Mouse (Mus musculus) forebrain, postnatal 0 days (tissue): ENCODE measurements around the gene Fzd4. TPM values are rescaled to one million over a fixed set of nuclear protein-coding genes. Genes with fewer than 3 reads are reported as not detected.

ENCODE experiments used
- ATAC-seq: fragments of 200-750 bp; cut with Nextera tagmentation; 2 replicates; pipeline ENCODE4 v1.8.0; 2017; ENCODE audit warnings: mild to moderate bottlenecking, moderate library complexity
- DNase-seq: peaks from one replicate; pipeline ENCODE4 v3.0.0-alpha.2; 2015
- H3K27ac ChIP-seq: fragments of 300-500 bp; sonication (generic); 2 replicates; pipeline ENCODE4 v1.5.1; 2014; ENCODE audit warnings: low read depth, mild to moderate bottlenecking, antibody characterized with exemption, low read length, moderate library complexity, mixed read lengths
- H3K27me3 ChIP-seq: fragments of 300-500 bp; sonication (generic); 2 replicates; pipeline ENCODE4 v1.6.1; 2014; ENCODE audit warnings: mild to moderate bottlenecking, low read length, mixed read lengths; ENCODE audit not compliant: insufficient read depth
- H3K36me3 ChIP-seq: fragments of 300-500 bp; sonication (generic); 2 replicates; pipeline ENCODE4 v1.6.1; 2014; ENCODE audit warnings: mild to moderate bottlenecking, moderate library complexity; ENCODE audit not compliant: insufficient read depth
- H3K4me1 ChIP-seq: fragments of 300-500 bp; sonication (generic); 2 replicates; pipeline ENCODE4 v1.6.1; 2014; ENCODE audit warnings: antibody characterized with exemption; ENCODE audit not compliant: insufficient read depth
- H3K4me2 ChIP-seq: fragments of 300-500 bp; sonication (generic); 2 replicates; pipeline ENCODE4 v1.6.1; 2014; ENCODE audit warnings: low read depth, mild to moderate bottlenecking, moderate library complexity
- H3K4me3 ChIP-seq: fragments of 300-500 bp; sonication (generic); 2 replicates; pipeline ENCODE4 v1.5.1; 2014; ENCODE audit warnings: low read depth, low read length, mixed read lengths
- H3K9ac ChIP-seq: fragments of 300-500 bp; sonication (generic); 2 replicates; pipeline ENCODE4 v1.6.1; 2014; ENCODE audit warnings: mild to moderate bottlenecking
- H3K9me3 ChIP-seq: fragments of 300-500 bp; sonication (generic); 2 replicates; pipeline ENCODE4 v1.6.1; 2016; ENCODE audit warnings: low read length
- CTCF ChIP-seq: sonication (generic); IDR thresholded peaks from 2 replicates; pipeline ENCODE4 v1.5.1; 2016; ENCODE audit warnings: antibody characterized with exemption, control low read depth, low read depth
- WGBS: fragments of 180-500 bp; shearing (Covaris S2); extraction: QIAGEN DNeasy Blood & Tissue Kit; methylation state at CpG from one replicate; pipeline ENCODE4 v1.1.7; 2014; 5-methylcytosine and 5-hydroxymethylcytosine counted together
- polyA plus RNA-seq: library from polyadenylated mRNA; unstranded; fragments of >200 nt; fragmentation: Nextera tagmentation; extraction: Ambion mirVana; gene quantifications from 2 replicates; pipeline ENCODE4 v1.2.1, GENCODE M21; 2015
- total RNA-seq: library from RNA; depleted of rRNA; stranded (reverse); fragments of >200 nt; gene quantifications from 2 replicates; pipeline ENCODE4 v1.2.3, GENCODE M21; 2014

The Fzd4 gene
- total and polyA plus RNA-seq, 2 experiments from 2014 or later, result 1.5 to 3.8 TPM

DNA sequence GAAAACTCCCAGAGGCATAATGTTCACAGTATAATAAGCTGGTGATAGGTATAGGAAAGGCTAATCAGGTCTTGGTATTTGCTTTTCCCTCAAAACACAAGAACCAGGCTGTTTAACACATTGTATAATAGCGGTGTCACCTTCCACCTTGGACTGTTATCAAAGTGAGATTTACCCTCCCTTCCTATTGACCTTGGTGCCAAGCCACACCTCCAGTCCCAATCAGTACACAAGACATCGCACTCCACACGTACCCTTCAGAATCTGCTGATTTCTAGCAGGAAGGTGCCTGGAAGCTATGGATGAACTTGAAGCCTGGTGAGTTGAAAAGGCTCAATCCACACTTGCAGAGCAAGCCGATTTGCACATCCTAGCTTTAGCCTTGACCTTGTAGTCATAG, 12.3 kb upstream of the Fzd4 start:
- TF ChIP-seq CTCF, result no peak
- Histone ChIP-seq H3K36me3 (no peaks in the 10 kb centered on the region), H3K27ac (no peak overlapping the region), H3K9ac (no peak overlapping the region), H3K4me1 (no peaks in the 10 kb centered on the region), H3K4me2 (no peak overlapping the region), H3K27me3 (no peaks in the 10 kb centered on the region), H3K9me3 (peaks cover 5% of the 10 kb centered on the region; the same call in 1 of the 2 replicates), H3K4me3 (no peak overlapping the region)
- WGBS, result 69% methylated on average over 4 of the region's 4 CpGs
- DNase-seq (no peak), ATAC-seq (no peak)

DNA sequence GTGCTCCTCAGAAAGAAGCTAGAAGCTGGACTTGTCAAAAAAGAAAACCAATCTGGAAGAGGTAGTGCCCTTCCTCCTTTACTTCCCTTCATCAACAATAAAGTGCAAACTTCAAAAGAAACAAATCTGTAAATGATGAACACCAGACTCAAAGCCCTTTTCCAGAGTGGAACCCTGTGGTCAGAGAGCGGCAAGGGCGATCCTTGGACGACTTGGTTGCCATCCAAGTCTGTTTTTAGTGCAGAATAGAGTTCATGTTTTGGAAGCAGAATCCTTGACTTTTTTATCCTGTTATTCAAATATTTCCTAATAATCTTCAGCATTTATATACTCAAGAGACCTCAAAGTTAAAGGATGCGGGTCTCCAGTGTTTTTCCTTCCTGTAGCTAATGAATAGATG, 11.8 kb upstream of the Fzd4 start:
- Histone ChIP-seq H3K4me2 (no peak overlapping the region), H3K9me3 (peaks cover 5% of the 10 kb centered on the region; the same call in 1 of the 2 replicates), H3K36me3 (no peaks in the 10 kb centered on the region), H3K27me3 (no peaks in the 10 kb centered on the region), H3K4me3 (no peak overlapping the region), H3K9ac (no peak overlapping the region), H3K27ac (no peak overlapping the region), H3K4me1 (no peaks in the 10 kb centered on the region)
- WGBS, result 70% methylated on average over 4 of the region's 4 CpGs
- no peak for TF ChIP-seq CTCF
- DNase-seq, result no peak
- no peak for ATAC-seq

DNA sequence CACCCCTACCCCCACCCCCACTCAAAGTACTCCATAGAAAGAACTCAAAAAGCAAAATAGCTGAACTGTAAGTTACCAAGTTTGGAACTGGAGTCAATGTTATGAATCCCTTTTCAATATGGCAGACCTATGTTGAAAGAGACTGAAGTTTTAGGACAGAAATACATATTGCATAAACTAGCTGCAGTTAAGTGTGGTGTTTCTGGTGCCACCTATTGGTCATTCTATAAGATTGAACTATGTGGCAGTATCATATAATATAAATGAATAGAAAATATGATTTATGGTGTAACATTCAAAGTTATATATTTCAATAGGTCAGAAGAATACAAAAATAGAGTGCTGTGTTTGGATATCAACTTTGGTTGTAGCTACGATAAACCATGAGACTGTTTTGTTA, 11.3 kb upstream of the Fzd4 start:
- Histone ChIP-seq H3K4me3 (no peak overlapping the region), H3K4me1 (no peaks in the 10 kb centered on the region), H3K9me3 (peaks cover 5% of the 10 kb centered on the region; the same call in 1 of the 2 replicates), H3K27ac (no peak overlapping the region), H3K4me2 (no peak overlapping the region), H3K27me3 (no peaks in the 10 kb centered on the region), H3K9ac (no peak overlapping the region), H3K36me3 (no peaks in the 10 kb centered on the region)
- ATAC-seq, result no peak
- 98% methylated on average over 1 of the region's 1 CpGs for WGBS
- no peak for DNase-seq
- TF ChIP-seq CTCF, result 0 out of 2 replicates have a peak, but pooled peaks have one; percentile 27

DNA sequence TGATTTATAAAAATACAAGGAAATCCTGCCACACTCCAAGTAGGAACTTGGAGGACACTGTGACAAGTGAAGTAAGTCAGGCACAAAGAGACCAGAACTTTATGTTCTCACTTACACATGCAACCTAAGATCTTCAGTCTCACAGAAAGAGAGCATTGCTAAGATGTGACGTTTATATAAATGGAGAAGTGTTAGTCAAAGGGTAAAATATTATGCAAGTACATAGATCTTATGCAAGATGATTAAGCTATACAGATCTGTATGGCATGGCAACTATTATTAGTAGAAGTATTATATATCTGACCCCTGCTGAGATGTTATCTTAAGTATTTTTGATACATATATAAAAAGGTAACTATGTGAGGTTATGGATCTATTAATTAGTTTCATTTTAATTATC, 8.8 kb upstream of the Fzd4 start:
- Histone ChIP-seq H3K27me3 (no peaks in the 10 kb centered on the region), H3K9ac (no peak overlapping the region), H3K36me3 (no peaks in the 10 kb centered on the region), H3K4me1 (no peaks in the 10 kb centered on the region), H3K9me3 (peaks cover 5% of the 10 kb centered on the region; the same call in 1 of the 2 replicates), H3K4me3 (no peak overlapping the region), H3K4me2 (no peak overlapping the region), H3K27ac (no peak overlapping the region)
- WGBS, result 83% methylated on average over 1 of the region's 1 CpGs
- DNase-seq (no peak), ATAC-seq (no peak)
- no peak for TF ChIP-seq CTCF

DNA sequence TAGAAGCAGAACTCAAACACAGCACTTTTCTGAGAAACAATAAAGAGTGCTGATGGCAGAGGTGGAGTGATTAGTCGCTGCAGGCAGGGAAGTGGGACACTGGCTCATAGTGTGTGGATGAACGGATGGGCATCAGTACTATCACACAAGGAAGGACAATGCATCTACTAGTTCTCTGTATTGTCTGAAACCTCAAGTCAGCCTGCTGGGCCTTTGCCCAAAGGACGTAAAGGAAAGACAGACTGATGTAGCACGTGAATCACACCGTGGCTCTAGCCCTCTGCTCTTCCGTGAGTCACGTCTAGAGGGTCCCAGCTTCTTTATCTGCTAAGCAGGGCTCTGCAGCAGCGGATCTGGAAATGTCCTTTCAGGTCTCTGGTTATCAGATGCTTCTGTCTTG, 7.8 kb upstream of the Fzd4 start:
- TF ChIP-seq CTCF, result no peak
- ATAC-seq (no peak), DNase-seq (no peak)
- no peaks in the 10 kb centered on the region for H3K4me1 ChIP-seq
- no peak overlapping the region for H3K4me3 ChIP-seq
- no peaks in the 10 kb centered on the region for H3K27me3 ChIP-seq
- no peak overlapping the region for H3K4me2 ChIP-seq
- 73% methylated on average over 8 of the region's 8 CpGs for WGBS
- peaks cover 5% of the 10 kb centered on the region; the same call in 1 of the 2 replicates for H3K9me3 ChIP-seq
- H3K36me3 ChIP-seq, result no peaks in the 10 kb centered on the region
- no peak overlapping the region for H3K9ac ChIP-seq
- H3K27ac ChIP-seq, result no peak overlapping the region

DNA sequence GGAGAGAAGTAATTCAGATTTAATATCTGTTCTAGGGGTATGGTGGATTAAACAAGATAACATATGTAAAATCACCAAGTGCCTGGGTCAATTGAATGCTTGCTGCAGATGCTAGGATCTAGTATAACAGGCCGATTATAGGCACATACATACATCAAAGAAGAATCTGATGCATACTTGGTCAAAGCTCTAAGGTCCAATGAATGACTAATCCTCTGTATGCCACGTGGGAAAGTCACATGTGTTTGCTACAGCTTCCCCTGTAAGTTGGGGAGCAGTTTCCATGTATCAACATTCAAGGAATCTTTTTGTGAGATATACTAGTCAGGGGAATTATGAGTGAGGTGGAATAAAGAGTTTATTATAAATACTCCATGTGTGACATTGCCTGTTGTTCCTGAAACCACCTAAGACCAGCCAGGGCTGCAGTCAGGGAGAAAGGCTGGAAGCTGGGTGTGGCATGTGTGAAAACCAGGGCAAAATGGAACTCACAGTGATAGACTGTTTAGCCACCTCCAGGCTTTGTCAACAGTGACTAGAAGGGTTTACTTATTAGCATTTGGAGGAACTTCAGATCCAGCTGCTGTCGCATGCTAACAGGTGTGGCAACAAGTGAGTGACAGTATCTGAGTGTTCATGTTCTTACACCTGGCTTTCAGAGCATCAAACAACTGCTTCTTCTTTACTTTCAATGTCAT, 6.2 kb upstream of the Fzd4 start:
- no peak for DNase-seq
- no peaks in the 10 kb centered on the region for H3K27me3 ChIP-seq
- H3K4me1 ChIP-seq, result no peaks in the 10 kb centered on the region
- no peak overlapping the region for H3K4me2 ChIP-seq
- H3K27ac ChIP-seq, result no peak overlapping the region
- H3K9me3 ChIP-seq, result peaks cover 5% of the 10 kb centered on the region; the same call in 1 of the 2 replicates
- TF ChIP-seq CTCF, result no peak
- H3K36me3 ChIP-seq, result no peaks in the 10 kb centered on the region
- H3K4me3 ChIP-seq, result no peak overlapping the region
- H3K9ac ChIP-seq, result no peak overlapping the region
- 74% methylated on average over 3 of the region's 3 CpGs for WGBS
- ATAC-seq, result no peak

DNA sequence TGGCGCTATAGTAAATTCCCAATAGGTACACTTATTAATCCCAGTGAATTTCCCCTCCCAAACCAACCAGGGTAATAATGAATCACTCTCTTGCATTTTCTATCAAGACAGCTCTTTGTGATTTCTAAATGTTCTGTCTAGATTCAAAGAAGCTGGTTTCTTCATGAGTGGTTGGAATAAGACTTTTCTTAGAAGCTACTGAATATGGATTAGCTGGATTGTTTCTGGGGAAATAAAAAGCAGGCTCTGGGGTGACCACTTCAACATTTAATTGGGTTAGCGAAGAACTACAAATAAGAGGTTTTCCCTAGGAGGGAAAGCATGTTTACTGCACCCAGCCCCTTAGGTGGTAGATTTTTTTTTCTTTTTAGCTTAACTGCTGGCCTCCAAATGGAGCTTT, 3.4 kb upstream of the Fzd4 start:
- Histone ChIP-seq H3K27me3 (no peaks in the 10 kb centered on the region; the same call in 1 of the 2 replicates), H3K9ac (no peak overlapping the region), H3K4me2 (no peak overlapping the region), H3K4me3 (no peak overlapping the region), H3K4me1 (no peaks in the 10 kb centered on the region), H3K27ac (no peak overlapping the region), H3K36me3 (no peaks in the 10 kb centered on the region), H3K9me3 (no peaks in the 10 kb centered on the region)
- WGBS, result 21% methylated on average over 2 of the region's 2 CpGs
- no peak for DNase-seq
- ATAC-seq, result no peak
- no peak for TF ChIP-seq CTCF
